Mouse (Mus musculus) hindlimb bud, embryonic 11.5 days (tissue): ENCODE data around the gene Inf2.

Experiments
- DNase-seq: peaks from one replicate; pipeline ENCODE4 v3.0.0-alpha.2; 2012; ENCODE audit warnings: low read depth, low spot score; ENCODE audit errors: extremely low spot score

The Inf2 gene

DNA sequence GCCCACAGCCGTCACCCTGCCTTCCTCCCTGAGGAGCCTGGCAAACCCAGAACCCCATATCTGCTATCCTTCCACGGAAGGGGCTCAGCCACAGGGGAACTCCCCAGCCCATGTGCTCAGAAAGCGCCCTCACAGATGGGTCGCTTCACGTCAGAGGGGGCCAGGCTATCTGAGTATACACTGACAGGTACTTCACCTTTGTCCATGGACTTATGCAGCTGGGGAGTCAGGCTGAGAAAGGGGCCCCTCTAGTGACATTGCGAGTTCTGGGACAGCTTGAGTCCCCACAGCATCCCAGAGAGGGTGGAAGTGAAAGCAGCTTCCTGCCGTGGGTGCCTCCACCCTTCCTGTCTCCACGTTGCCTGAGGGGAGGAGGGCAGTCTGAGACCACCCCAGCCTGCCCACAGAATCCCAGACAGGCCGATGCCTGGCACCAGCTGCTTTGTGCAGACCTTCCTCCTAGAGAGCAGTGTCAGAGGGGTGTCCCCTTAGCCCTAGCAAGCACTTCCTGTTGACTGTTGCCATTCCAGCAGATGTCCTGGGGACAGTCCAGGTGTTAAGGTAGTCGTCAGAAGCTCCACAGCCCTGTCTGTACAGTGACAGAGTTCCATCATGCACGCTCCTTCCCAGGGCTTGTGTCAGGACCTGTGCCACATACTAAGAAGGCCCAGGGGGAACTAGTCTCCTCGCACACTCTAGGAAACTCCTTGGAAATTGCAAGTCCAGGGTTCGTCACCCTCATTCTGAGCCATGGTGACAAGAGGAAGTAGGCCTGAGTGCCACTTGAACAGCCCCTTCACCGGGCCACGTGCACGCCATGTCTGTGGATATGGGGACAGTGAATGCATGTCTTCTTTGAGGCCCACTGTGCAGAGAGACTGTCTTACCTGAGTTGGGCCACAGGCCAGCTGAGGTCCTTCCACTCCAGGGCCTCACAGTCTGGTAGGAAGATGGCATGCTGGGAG lies 5.6 kb downstream of the Inf2 start:
- DNase-seq: no peak

DNA sequence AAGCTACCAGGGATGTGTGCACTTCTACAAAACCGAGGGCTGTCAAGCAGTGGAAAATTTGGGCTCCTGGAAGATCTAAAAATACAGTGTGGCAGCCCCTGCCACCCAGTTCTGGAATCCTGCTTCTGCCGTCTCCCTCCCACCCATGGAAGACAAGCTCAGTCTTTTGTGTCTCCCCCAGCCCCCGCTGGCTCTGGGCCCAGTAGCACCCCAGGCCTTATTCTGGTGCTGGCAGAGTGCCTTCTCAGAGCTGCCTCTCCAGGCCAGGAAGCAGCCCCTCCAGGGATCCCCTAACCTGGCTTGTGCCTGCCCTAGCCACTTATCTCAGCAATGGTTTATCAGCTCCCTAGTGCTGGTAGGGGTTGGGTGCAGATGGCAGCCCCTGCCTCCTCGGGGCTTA lies 6.4 kb downstream of the Inf2 start:
- no peak for DNase-seq

DNA sequence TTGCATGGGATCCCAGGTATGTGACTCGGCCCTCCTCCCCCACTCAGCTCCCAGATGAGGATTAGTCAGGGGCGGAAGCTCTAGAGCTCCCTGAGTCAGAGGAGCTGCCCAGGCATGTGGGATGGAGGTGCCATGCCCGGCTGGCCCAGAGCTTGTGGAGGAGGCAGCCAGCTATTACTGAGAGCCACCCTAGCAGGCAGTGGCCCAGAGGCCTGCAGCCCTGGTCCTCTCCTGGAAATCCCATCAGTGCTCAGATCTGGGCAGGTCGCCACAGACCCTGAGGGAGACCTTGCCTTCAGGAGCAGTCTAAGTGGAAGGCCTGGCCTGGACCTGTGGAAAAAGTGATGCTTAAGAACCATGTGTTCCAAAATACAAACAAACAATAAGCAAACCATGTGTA lies 7.0 kb downstream of the Inf2 start:
- no peak for DNase-seq

DNA sequence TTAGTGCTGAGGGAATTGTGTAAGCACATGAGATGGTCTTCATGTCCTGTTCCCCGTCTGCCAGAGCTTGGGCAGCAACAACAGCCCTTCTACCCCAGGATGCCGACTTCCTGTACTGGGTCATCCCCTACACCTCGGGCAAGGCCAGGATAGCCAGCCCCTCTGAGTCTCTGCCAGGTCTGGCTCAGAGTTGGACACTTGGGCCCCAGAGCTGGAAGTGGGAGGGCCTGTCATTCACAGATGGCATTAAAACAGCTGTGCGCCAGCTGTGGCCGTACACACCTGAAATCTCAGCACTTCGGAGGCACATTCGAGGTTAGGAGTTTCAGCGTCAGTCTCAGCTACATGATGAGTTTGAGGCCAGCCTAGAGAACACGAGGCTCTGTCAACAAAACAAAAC lies 7.9 kb downstream of the Inf2 start:
- no peak for DNase-seq

DNA sequence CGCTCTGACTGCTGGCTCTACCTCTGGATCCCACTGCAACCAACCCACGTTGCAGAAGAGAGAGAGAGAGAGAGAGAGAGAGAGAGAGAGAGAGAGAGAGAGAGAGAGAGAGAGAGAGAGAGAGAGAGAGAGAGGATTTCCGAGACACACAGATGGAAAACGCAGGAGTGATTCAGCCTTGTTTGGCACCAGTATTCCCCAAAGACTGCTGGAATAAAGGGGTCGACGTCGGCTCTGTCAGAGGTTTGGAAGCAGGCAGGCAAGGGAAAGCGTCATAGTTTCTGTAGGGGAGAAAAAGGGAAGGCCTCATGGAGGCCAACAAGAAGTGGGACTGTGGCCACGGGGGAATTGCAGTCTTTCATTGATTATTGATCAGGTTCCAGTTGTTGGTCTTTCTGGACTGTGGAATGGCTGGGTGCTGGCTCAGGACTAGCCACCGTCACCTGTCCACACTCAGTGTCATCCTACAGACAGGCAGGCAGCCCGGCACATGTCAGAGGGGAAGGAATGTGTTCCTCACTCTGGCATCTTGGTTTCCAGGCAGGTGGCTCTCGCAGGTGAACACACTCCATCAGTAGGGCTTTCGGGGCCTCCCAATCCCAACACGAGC lies 8.4 kb downstream of the Inf2 start:
- DNase-seq: no peak

DNA sequence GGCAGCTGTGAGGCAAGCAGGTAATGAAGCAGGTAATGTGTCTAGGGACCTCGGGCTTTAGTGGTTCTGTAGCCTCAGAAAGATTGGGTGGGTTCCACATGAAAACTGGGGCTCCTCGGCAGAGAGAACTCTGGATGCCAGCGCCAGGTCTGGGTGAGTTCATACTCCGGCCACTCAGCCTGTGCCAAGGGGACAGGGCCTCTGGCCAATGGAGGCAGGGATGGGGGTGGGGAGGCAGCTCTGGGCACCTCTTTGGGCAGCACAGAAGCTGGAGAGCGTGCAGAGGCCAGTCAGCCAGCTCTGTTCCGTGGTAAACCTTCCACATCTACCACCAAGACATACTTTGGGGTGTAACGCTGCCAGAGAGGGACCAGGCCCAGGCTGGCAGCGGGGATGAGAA lies 9.0 kb downstream of the Inf2 start:
- no peak for DNase-seq

DNA sequence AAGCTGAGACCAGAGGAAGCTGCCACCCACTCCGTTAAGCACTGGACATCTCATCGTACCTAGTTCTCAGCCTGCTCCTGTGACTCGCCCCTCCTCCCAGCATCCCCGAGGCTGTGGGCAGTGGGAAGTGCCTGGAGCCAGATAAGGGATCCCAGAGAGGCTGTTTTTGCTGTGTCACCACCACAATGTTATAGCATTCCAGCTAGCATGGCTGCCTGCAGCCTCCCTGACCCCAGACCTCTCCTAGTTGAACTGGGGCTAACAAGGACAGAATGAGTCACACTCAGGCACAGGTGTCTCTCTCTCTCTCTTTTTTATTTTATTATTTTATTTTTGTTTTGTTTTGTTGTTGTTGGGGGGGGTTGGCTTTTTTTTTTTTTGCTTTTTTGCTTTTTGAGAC lies 10.6 kb downstream of the Inf2 start:
- no peak for DNase-seq

DNA sequence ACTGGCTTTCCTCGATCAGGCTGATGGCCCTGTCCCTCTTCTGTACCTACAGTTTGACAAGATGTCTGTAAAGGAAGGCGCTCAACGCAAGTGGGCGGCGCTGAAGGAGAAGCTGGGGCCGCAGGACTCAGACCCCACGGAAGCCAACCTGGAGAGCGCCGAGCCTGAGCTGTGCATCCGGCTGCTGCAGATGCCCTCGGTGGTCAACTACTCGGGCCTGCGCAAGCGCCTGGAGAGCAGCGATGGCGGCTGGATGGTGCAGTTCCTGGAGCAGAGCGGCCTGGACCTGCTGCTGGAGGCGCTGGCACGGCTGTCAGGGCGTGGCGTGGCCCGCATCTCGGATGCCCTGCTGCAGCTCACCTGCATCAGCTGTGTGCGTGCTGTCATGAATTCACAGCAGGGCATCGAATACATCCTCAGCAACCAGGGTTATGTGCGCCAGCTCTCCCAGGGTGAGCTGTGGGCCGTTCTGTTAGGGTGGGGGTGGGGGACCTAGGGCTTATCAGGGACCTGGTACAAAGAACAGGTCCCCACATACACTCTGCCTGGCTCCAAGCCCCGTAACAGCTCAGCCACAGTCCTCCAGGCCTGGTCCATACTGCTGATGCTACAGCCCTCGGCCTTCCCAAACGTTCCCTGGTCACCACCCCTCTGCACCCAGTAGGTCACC lies 11.5 kb downstream of the Inf2 start:
- DNase-seq: no peak

DNA sequence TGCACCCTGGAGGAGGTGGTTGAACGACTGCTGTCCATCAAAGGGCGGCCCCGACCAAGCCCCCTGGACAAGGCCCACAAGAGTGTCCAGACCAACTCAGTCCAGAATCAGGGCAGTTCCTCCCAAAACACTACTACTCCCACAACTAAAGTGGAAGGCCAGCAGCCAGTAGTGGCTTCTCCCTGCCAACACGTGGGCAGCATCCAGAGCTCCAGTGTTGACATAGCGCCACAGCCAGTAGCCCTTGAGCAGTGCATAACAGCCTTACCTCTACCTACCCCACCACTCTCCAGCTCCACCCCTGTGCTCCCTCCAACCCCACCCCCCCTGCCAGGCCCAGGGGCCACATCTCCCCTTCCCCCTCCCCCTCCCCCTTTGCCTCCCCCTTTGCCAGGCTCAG lies 15.4 kb downstream of the Inf2 start:
- DNase-seq: no peak

DNA sequence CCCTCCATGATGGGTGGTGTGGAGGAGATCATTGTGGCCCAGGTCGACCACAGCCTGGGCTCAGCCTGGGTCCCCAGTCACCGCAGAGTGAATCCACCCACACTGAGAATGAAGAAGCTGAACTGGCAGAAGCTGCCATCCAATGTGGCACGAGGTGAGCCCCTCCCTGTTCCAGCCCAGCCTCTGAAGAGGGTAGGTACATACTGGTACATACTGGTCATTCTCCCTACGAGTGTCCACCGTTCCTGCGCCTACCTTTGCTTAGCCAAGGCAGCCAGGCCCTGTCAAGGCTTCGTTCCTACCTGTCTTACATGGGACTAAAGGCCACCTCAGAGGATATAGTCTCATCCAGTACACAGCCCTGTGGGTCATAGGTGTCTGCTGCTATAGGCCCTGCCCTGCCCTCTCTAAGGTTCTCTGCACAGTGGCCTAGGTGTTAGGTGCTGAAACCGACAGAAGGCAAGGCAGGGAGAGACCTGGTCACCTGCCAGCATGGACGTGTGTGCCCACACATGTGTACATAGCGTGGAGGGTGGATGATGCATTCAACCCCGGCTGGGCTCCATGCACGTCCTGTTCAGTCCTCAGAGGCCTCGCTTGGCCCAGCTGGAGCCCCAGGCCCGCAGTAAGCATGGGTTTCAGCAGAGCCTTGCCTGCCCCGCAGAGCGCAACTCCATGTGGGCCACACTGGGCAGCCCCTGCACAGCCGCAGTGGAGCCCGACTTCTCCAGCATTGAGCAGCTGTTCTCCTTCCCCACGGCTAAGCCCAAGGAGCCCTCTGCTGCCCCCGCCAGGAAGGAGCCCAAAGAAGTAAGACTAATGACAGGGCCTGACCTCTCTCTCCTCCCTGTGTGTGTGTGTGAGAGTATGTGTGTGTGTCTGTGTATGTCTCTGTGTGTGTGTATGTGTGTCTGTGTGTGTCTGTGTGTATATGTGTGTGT lies 16.4 kb downstream of the Inf2 start:
- no peak for DNase-seq

DNA sequence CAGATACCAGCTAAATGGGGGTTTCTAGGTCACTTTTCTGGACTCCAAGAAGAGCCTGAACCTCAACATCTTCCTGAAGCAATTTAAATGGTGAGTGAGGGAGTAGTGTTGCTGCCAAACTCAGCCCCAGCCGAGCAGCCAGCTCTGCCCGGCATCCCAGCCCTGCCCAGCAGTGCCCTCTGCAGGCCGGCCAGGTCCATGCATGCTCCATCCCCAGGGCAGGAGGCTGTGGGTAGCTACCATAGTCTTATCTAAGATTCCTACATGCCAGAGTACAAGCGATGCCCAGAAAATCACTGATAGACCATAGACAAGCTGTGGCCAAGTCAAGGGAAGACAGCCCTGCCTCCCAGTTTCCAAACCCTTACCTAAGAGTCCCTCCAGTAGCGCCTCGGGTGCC lies 17.2 kb downstream of the Inf2 start:
- DNase-seq: no peak

DNA sequence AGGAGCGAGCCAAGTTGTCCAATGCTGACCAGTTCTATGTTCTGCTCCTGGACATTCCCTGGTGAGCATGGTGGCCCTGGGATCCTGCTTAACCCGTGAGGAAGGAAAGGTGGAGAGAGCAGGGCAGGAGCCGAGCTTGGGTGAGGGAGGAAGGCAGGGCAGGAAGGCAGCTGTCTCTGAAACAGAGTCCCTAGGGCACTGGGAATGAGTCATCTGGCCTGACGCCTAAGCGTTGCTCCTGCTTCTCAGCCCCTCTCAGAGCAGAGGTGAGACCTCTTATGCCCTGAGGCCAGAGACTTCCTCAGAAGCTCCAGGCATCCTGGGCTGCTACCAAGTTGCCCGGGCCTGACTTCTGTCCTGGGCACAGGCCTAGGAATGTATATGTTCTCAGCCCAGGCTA lies 18.4 kb downstream of the Inf2 start:
- no peak for DNase-seq

DNA sequence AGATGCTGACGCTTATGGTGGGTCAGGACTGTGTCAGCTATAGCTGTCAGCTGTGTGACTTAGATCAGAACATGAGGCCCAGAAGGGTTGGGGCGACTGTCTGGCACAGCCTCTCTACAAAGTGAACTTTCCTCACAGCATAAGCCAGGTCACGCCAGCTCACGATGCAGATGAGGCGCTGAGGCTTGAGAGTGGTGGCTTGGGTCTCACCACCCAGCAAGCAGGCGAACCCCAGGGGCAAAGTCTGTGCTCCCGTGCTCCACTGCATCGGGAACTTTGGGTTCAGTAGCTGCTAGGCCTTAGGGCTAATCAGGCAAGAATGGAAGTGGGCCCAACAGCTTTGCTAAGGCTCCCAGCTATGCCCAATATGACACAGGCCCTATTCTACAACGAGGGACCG lies 20.4 kb downstream of the Inf2 start:
- no peak for DNase-seq

DNA sequence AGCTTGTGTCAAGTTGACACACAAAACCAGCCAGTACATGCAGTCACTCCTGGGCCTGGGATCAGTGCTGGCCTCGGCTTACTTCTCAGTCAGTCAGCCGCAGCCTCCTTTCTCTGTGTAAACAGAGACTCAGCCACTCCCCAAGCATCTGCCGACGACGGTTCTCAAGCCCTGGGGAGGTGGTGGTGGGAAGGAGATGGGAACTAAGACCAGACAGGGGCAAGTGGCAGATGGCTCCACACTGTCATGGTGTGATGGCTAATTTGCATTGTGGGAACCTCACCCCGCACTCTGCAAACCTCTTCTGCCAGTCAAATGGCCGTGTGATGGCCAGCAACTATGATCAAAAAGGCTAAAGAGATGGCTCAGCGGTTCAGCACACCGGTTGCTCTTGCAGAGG lies 28.1 kb downstream of the Inf2 start:
- no peak for DNase-seq

DNA sequence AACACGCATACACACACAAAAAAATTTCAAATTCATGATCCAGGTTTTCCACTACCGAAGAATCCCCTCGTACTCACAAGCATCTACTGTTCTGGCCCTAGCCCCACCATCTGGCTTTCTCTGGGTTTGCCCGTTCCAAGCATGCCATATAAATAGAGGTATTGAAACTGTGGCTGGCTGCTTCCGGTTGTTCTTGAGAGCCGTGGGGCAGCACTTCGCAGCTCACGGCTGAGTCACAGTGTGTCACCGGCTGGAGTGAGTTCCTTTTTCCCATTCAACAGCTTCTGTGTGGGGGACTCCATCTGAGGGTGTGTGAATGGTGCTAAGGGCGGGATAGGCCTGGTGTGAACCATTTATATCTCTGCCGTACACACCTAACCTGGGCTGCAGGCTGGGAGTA lies 28.6 kb downstream of the Inf2 start:
- no peak for DNase-seq

DNA sequence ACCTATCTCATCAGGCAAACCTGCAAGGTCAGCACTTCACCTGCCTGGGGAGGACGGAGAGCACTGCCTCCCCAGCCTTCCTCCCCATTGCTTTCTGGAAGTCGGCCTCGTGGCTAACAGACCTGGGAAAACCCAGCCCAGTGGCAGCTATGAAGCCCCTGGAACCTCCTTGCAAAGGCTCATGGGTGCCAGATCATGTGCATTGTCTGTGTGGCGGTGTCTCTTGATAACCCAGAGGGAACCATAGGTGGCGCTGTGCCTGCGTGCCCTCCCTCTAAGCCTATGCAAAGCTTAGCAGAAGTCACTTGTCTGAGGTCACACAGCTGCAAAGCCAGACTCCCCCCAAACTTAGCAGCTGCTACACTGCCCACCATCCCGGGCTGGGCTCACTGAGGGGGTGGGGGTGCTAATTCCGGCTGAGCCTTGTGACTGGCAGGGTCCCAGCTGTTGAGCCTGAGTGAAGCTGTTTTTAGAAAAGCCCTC lies 29.4 kb downstream of the Inf2 start:
- no peak for DNase-seq

DNA sequence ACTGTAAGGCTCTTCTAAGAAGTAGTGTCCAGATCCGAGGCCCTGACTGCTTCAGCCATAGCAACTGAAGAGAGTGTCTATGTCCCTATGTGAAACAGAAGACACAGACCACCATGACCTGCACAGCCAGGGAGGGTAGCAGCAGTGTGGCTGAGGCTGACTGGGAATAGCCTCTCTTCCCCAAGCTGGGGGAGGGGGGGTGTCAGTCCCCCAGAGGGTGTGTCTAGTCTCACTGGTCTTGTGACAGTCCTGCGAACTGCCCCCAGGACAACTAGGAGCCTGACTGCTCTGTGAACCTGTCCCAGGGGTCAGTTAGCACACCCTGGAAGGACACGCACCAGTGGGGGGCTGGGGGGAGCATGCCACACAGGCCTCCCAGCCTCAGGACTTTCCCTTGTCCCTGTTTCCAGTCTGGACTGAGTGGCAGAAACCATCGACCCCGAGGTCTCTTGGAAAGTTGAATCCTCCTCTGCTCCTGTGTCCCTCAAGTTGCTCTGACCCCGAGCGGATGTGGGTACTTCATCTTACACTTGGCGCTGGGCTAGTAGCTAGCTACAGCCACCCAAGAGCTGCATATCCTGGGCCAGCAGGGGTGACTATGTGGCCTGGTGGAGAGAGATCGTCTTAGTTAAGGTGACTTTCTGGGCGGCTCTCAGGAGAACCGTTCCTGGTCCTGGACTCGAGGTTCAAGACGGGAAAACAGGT lies 30.5 kb downstream of the Inf2 start:
- no peak for DNase-seq

DNA sequence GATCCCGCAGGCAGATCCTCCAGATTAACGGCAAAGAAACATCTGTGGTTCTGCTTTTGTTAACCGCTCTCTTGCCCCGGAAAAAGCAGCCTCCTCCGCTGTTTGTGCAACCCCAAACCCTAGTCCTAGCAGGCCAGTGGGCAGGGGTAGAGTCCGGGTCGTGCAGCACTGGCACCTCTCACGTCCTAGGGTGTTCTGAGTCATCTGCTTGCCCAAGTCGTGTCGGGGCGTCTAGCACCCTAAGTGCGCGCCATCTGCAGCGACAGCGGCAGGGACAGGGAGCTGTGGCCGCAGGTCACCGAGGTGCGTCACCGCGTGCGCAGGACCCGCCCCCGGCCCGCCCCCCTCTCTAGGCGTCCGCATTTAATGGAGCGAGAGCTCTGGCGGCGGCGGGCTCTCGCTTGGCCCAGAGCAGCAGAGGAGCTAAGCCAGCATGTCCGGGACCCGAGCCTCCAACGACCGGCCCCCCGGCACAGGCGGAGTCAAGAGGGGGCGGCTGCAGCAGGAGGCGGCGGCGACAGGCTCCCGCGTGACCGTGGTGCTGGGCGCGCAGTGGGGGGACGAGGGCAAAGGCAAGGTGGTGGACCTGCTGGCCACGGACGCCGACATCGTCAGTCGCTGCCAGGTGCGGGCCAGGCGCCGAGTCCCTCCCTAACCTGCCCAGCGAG lies 31.2 kb downstream of the Inf2 start, which contains the start of gene Adssl1:
Adssl1 (plus strand) TSS at position 360 of the 668 bp plus-strand sequence.
- no peak for DNase-seq

DNA sequence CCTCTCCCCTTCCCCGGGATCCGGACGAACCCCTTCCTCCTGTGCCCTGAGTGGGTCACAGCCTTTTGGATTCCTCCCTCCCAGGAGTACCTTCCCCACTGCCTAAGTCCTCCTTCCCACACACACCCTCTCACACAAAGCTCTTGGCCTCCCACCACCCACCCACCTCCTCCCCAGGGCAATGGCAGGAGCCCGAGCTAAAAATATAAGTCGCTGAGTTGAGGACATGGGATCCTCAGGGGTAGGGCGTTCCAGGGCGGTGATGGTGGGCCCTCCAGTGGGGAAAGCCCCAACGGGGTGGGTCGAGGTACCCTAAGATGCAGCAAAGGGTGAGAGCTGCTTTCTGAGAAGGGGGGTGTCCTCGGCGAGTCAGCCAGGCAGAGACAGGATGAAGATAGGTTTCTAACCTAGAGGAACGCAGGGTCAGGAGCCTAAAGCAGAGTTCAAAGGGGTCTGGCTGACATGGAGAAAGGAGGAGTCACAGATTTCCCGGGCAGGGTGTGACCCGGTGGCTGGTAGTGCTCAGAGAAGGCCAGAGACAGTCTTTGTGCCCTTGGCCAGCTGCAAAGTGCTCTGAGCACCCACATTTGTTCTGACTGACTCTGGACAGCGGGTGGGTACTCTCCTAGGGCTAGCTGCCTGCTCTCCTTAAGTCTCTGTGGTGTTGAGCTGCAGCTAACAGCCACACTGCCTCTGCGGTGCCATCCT lies 31.9 kb downstream of the Inf2 start:
- DNase-seq: no peak
